In genomic region chr4:141913201-141913993, GRCm38 (mm10) we compare ENCODE assay signal across 10 mouse cellular contexts. TPM values are rescaled to one million over a fixed set of nuclear protein-coding genes. Genes with fewer than 3 reads are reported as not detected.
A peak's percentile ranks its signal among the peaks of the same experiment; 100 is the strongest.
DNase-seq lines count a peak whose midpoint lies in the region; ATAC-seq and TF ChIP-seq lines count a peak whose summit lies in the region.
"Had no signal": no experiment of that assay in that cellular context is flagged by ENCODE, and none has a peak within 500 bp of the region (broad histone marks: within the 10 kb centered on the region; RNA-seq: fewer than 3 reads in every experiment).

No protein-coding gene starts in this region.

- H3K9ac ChIP-seq in heart, adult 2 months (ENCODE audit: low read depth, low read length), result no peak overlapping the region
- H3K9ac ChIP-seq in intestine, embryonic 15.5 days, result no peak overlapping the region

- 51% methylated on average over 13 of the region's 13 CpGs for WGBS in heart, adult 2 months
- WGBS in intestine, embryonic 15.5 days, result 58% methylated on average over 13 of the region's 13 CpGs

- H3K36me3 ChIP-seq in heart, adult 2 months (ENCODE audit: control insufficient read depth, insufficient read depth, low read length), result no peaks in the 10 kb centered on the region
- H3K36me3 ChIP-seq in intestine, embryonic 15.5 days, result no peaks in the 10 kb centered on the region

- H3K9me3 ChIP-seq in intestine, embryonic 15.5 days, result no peaks in the 10 kb centered on the region

- H3K4me2 ChIP-seq in intestine, embryonic 15.5 days (replicated peaks), result no peak overlapping the region

- H3K27me3 ChIP-seq in heart, adult 2 months (ENCODE audit: control insufficient read depth, insufficient read depth, low read length), result no peaks in the 10 kb centered on the region
- H3K27me3 ChIP-seq in intestine, embryonic 15.5 days (replicated peaks), result no peaks in the 10 kb centered on the region

- no peak for TF ChIP-seq POLR2A in heart, adult 2 months (IDR thresholded peaks at IDR 0.05; ENCODE audit: insufficient read depth, low read depth, low read length)

- no peak for TF ChIP-seq CTCF in gastrocnemius, adult 2 months (IDR thresholded peaks at IDR 0.05)
- TF ChIP-seq CTCF in heart, adult 2 months (IDR thresholded peaks at IDR 0.05), result no peak

- no peak overlapping the region for H3K4me3 ChIP-seq in gastrocnemius, adult 2 months
- no peak overlapping the region for H3K4me3 ChIP-seq in heart, adult 2 months
- no peak overlapping the region for H3K4me3 ChIP-seq in intestine, embryonic 15.5 days (replicated peaks)
- H3K4me3 ChIP-seq: erythroblast, embryonic 14.5 days had no signal

- DNase-seq in gastrocnemius, adult 2 months, result no peak
- DNase-seq in gastrocnemius, postnatal 10 days, result no peak
- peak; percentile 30 to 51 for DNase-seq in heart, adult 2 months
- DNase-seq in lung, postnatal 14 days, result peak; percentile 20
- DNase-seq in cerebellum, adult 18-20 months, result no peak
- no peak for DNase-seq in right cerebral cortex, postnatal 36 days (ENCODE audit: low spot score in 2 of 2)
- no peak for DNase-seq in thymus, postnatal 25 days
- DNase-seq: B cell, adult 2 months had no signal

- peaks cover 4% of the 10 kb centered on the region; the same call in 1 of the 2 replicates for H3K4me1 ChIP-seq in heart, adult 2 months (ENCODE audit: control insufficient read depth, insufficient read depth, low read length)
- no peaks in the 10 kb centered on the region; the same call in 1 of the 2 replicates for H3K4me1 ChIP-seq in intestine, embryonic 15.5 days (replicated peaks)

- intact Hi-C loops in gastrocnemius, adult 2 months (cut with DNase I), result no loop called here
- intact Hi-C loops in heart, adult 2 months (cut with DNase I), result loop anchor here (5.0 kb wide), 1 partner anchor 36 kb away; no protein-coding TSS in a partner anchor

- no peaks in the 10 kb centered on the region for H3K79me2 ChIP-seq in heart, adult 2 months (replicated peaks; ENCODE audit: control insufficient read depth, insufficient read depth, low read length)

- peak; percentile 66; the same call in 1 of the 2 replicates for ATAC-seq in intestine, embryonic 15.5 days

- TF ChIP-seq EP300 in heart, adult 2 months (IDR thresholded peaks at IDR 0.05; ENCODE audit: insufficient read depth, low read depth, low read length), result no peak

- H3K27ac ChIP-seq in gastrocnemius, adult 2 months, result peak overlapping the region; percentile 65
- peak overlapping the region; percentile 36; the same call in 1 of the 2 replicates for H3K27ac ChIP-seq in heart, adult 2 months
- H3K27ac ChIP-seq in intestine, embryonic 15.5 days, result peak overlapping the region; percentile 39; the same call in 1 of the 2 replicates

RNA-seq across cellular contexts. Expression of gene Efhd2, which starts 38.7 kb away (rescaled TPM):
- total RNA-seq in gastrocnemius, adult 2 months (2021), result 1 to 10 TPM; 5.2 to 6.1 TPM
- 10 to 100 TPM; 26.2 to 31.6 TPM for total RNA-seq in gastrocnemius, postnatal 10 days (2021)
- total RNA-seq in heart, adult 2 months (2021), result 10 to 100 TPM; 19.4 to 21.2 TPM
- polyA plus RNA-seq in heart, adult 2 months (2012; rRNA removed), result 28.4 and 33.0 TPM in 2 replicates
- polyA plus RNA-seq in intestine, embryonic 15.5 days (2015; fragmentation: Nextera tagmentation; extraction: Ambion mirVana), result 136 and 138 TPM in 2 replicates

Comparison
In these comparisons a context has a peak if more than half of its experiments do, and no peak if none do; other contexts are left out.
1. DNase-seq: peak in heart, adult 2 months (2 of 2) and lung, postnatal 14 days (single experiment); none in gastrocnemius, adult 2 months (single experiment), gastrocnemius, postnatal 10 days (single experiment), cerebellum, adult 18-20 months (0 of 2), right cerebral cortex, postnatal 36 days (0 of 2) and thymus, postnatal 25 days (single experiment).
2. Peak in every context shown above with its lines, with median percentiles within 50 percentile points of each other: H3K27ac ChIP-seq.